Mouse (Mus musculus) erythroid progenitor cell, adult 5-6 weeks (primary cell): ENCODE measurements around the gene Mpped1. TPM values are rescaled to one million over a fixed set of nuclear protein-coding genes. Genes with fewer than 3 reads are reported as not detected.

Experiments
- ATAC-seq: replicated peaks from 2 replicates; pipeline ENCODE4 v1.8.0; 2016; ENCODE audit warnings: moderate number of reproducible peaks, mild to moderate bottlenecking, moderate TSS enrichment, inconsistent platforms; ENCODE audit not compliant: poor library complexity, low FRiP score, severe bottlenecking
- total RNA-seq, 2 experiments: library from RNA; stranded (forward) in 1 of 2; stranded (reverse) in 1 of 2; fragments of 150-400 nt in 1 of 2; fragments of 186-747, 209-891 nt in 1 of 2; gene quantifications; 2 replicates each; pipeline versions ENCODE4 v1.2.3 to v1.2.4; 2015 to 2017; ENCODE audit warnings: low replicate concordance in 2 of 2

Mpped1 gene
- not detected in 2 replicates for total RNA-seq (2015; ENCODE audit: low replicate concordance)
- not detected in 2 replicates for total RNA-seq (2017; ENCODE audit: low replicate concordance)

- no peak for ATAC-seq
These were observed at the start of gene Mpped1 for GRCm38 (mm10) chr15:83779387-83779786. Gene Mpped1, plus strand, starts transcription at chr15:83779467.

- ATAC-seq = no peak
These were observed 38.4 kb upstream of the Mpped1 start for GRCm38 (mm10) chr15:83740676-83741422.

GRCm38 (mm10) chr15:83742018-83742417 lies 37.2 kb upstream of the Mpped1 start:
- no peak for ATAC-seq

- no peak for ATAC-seq
These were observed 33.0 kb upstream of the Mpped1 start for GRCm38 (mm10) chr15:83746311-83746710.

- no peak for ATAC-seq
These were observed 30.3 kb upstream of the Mpped1 start for GRCm38 (mm10) chr15:83748986-83749385.

GRCm38 (mm10) chr15:83749436-83749835 lies 29.8 kb upstream of the Mpped1 start:
- ATAC-seq = no peak

GRCm38 (mm10) chr15:83756742-83757141 lies 22.5 kb upstream of the Mpped1 start:
- no peak for ATAC-seq

- no peak for ATAC-seq
These were observed 20.3 kb upstream of the Mpped1 start for GRCm38 (mm10) chr15:83758958-83759357.

- no peak for ATAC-seq
These were observed 18.6 kb upstream of the Mpped1 start for GRCm38 (mm10) chr15:83760683-83761082.

GRCm38 (mm10) chr15:83761512-83761911 lies 17.8 kb upstream of the Mpped1 start:
- no peak for ATAC-seq

GRCm38 (mm10) chr15:83765388-83766029 lies 13.8 kb upstream of the Mpped1 start:
- ATAC-seq = no peak

- ATAC-seq = no peak
These were observed 7.8 kb upstream of the Mpped1 start for GRCm38 (mm10) chr15:83771346-83772053.

GRCm38 (mm10) chr15:83772460-83772859 lies 6.8 kb upstream of the Mpped1 start:
- ATAC-seq = no peak

GRCm38 (mm10) chr15:83772953-83773352 lies 6.3 kb upstream of the Mpped1 start:
- ATAC-seq = no peak

GRCm38 (mm10) chr15:83774922-83775321 lies 4.3 kb upstream of the Mpped1 start:
- ATAC-seq = no peak

- ATAC-seq = no peak
These were observed 2.8 kb upstream of the Mpped1 start for GRCm38 (mm10) chr15:83776265-83777000.

- ATAC-seq = no peak
These were observed 1.8 kb upstream of the Mpped1 start for GRCm38 (mm10) chr15:83777476-83777875.

- no peak for ATAC-seq
These were observed 831 bp downstream of the Mpped1 start for GRCm38 (mm10) chr15:83779855-83780740.

- no peak for ATAC-seq
These were observed 2.0 kb downstream of the Mpped1 start for GRCm38 (mm10) chr15:83781304-83781703.
